Mouse (Mus musculus): Measurements from ENCODE around the gene Pigu.

GRCm38 (mm10) chr2:155237276-155237675 is 120.0 kb downstream of the Pigu start:
- TF ChIP-seq CTCF (IDR thresholded peaks at IDR 0.05; ENCODE audit: low read depth, low read length) (no peak), POLR2A (IDR thresholded peaks at IDR 0.05; ENCODE audit: insufficient read depth, low read length) (no peak)
